Mouse (Mus musculus): ENCODE data around the gene Ak5. TPM values are rescaled to one million over a fixed set of nuclear protein-coding genes. Genes with fewer than 3 reads are reported as not detected.
A peak's percentile ranks its signal among the peaks of the same experiment; 100 is the strongest.
"Not testable (repeated sequence)": the region's sequence is repeated elsewhere in the genome, so short reads cannot be mapped to it uniquely, and the experiment has no call there.

Gene Ak5
- polyA plus RNA-seq (2015; fragmentation: Nextera tagmentation; extraction: Ambion mirVana), result 16.0 and 16.3 TPM in 2 replicates

DNA sequence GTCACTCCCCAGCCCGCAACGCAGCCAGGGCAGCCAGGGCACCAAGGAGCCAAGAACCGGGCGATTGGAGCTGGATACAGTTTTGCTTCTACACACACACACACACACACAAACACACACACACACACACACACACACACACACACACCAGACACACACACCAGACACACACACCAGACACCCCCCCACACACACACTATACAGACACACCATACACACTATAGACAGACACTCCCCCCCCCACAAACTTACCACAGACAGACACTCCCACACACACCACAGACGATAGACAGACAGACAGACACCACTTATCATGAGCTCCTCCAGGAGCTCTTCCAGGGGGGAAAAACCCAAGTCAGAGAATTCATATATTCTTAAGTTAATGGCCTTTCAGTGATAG, at the start of gene Ak5:
Gene Ak5, minus strand, starts transcription at position 122 of the 400 bp plus-strand sequence.
- 0% methylated on average over 5 of the region's 5 CpGs for WGBS
- Histone ChIP-seq H3K4me1 (replicated peaks) (peaks cover 6% of the 10 kb centered on the region; the same call in 1 of the 2 replicates), H3K9ac (peak within 1 kb of the TSS; percentile 48), H3K4me3 (peak within 1 kb of the TSS; percentile 56), H3K36me3 (no peaks in the 10 kb centered on the region), H3K9me3 (no peaks in the 10 kb centered on the region), H3K27me3 (peaks cover 10% of the 10 kb centered on the region; the same call in 1 of the 2 replicates), H3K27ac (replicated peaks) (no peak within 1 kb of the TSS), H3K4me2 (peak within 1 kb of the TSS; percentile 79)
- peak; percentile 72 for ATAC-seq (ENCODE audit: low FRiP score, low read depth)

DNA sequence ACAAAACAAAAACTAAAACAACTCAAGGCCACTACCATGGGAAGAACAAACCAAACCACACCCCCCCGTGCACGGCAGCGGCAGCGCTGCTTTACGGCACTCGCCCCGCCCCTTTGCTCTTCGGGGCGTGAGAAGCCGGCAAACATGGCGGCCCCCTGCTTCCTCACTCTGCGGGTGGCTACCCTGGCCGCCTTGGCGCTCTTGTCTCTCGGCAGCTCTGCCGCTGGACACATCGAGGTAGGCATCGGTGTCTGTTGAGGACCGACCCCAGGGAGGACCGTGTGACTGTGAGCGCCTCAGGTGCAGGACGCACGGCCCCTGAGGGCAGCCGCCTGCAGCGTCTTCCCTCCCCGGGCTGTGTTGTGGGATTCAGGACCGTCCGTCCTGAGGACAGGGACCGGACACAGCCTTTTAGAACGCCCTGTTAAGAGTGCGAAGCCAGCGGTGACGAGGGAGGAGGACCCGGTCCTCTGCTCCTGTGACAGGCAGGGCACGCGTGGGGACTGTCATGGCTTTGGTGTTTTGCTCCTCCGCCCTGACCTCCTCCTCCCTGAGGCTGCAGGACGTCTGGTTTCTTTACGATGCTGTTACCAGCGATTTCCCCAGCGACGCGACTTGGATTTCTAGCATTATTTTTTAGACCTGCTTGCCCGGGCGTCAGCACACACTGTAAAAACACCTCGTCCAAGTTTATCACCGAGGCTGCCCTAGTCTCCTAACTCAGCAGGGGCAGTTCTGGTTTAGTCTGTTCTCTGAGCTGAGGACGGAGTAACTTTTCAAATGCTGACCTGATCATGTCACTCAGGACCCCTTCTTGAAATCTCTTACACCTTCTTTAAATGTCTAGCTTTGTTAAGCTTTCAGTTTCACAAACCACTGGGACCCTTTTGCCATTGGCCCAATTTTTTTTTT, 46.1 kb upstream of the Ak5 start, which contains the start of gene Pigk:
Gene Pigk, plus strand, starts transcription at position 110 of the 912 bp plus-strand sequence.
- Histone ChIP-seq H3K4me3 (peak within 1 kb of the TSS; percentile 63), H3K4me2 (peak within 1 kb of the TSS; percentile 67), H3K4me1 (replicated peaks) (peaks cover 18% of the 10 kb centered on the region), H3K36me3 (no peaks in the 10 kb centered on the region), H3K27me3 (no peaks in the 10 kb centered on the region), H3K27ac (replicated peaks) (peak within 1 kb of the TSS; percentile 59), H3K9ac (peak within 1 kb of the TSS; percentile 69), H3K9me3 (no peaks in the 10 kb centered on the region)
- ATAC-seq (ENCODE audit: low FRiP score, low read depth), result peak; percentile 90
- WGBS, result under 1% methylated on average over 48 of the region's 48 CpGs

GRCm38 (mm10) chr3:152712957-152713356, 44.8 kb upstream of the Ak5 start:
- Histone ChIP-seq H3K4me3 (no peak overlapping the region), H3K9ac (no peak overlapping the region), H3K9me3 (no peaks in the 10 kb centered on the region), H3K4me2 (no peak overlapping the region), H3K27ac (replicated peaks) (no peak overlapping the region), H3K4me1 (replicated peaks) (peaks cover 18% of the 10 kb centered on the region), H3K36me3 (no peaks in the 10 kb centered on the region), H3K27me3 (no peaks in the 10 kb centered on the region)
- no peak for ATAC-seq (ENCODE audit: low FRiP score, low read depth)
- 74% methylated on average over 4 of the region's 4 CpGs for WGBS

GRCm38 (mm10) chr3:152709936-152710335, 41.8 kb upstream of the Ak5 start:
- no peaks in the 10 kb centered on the region for H3K9me3 ChIP-seq
- H3K36me3 ChIP-seq, result no peaks in the 10 kb centered on the region
- H3K4me3 ChIP-seq, result no peak overlapping the region
- H3K9ac ChIP-seq, result no peak overlapping the region
- 85% methylated on average over 3 of the region's 3 CpGs for WGBS
- H3K27ac ChIP-seq (replicated peaks), result no peak overlapping the region
- ATAC-seq (ENCODE audit: low FRiP score, low read depth), result no peak
- no peak overlapping the region for H3K4me2 ChIP-seq
- H3K4me1 ChIP-seq (replicated peaks), result peaks cover 6% of the 10 kb centered on the region
- H3K27me3 ChIP-seq, result no peaks in the 10 kb centered on the region

GRCm38 (mm10) chr3:152707321-152707823, 39.2 kb upstream of the Ak5 start:
- Histone ChIP-seq H3K27me3 (no peaks in the 10 kb centered on the region), H3K27ac (replicated peaks) (no peak overlapping the region), H3K4me2 (no peak overlapping the region), H3K36me3 (no peaks in the 10 kb centered on the region), H3K9ac (no peak overlapping the region), H3K4me3 (no peak overlapping the region), H3K9me3 (no peaks in the 10 kb centered on the region), H3K4me1 (replicated peaks) (no peaks in the 10 kb centered on the region)
- no peak for ATAC-seq (ENCODE audit: low FRiP score, low read depth)
- 81% methylated on average over 5 of the region's 5 CpGs for WGBS

GRCm38 (mm10) chr3:152706901-152707300, 38.7 kb upstream of the Ak5 start:
- H3K27ac ChIP-seq (replicated peaks), result no peak overlapping the region
- no peaks in the 10 kb centered on the region for H3K9me3 ChIP-seq
- H3K9ac ChIP-seq, result no peak overlapping the region
- no peaks in the 10 kb centered on the region for H3K4me1 ChIP-seq (replicated peaks)
- H3K36me3 ChIP-seq, result no peaks in the 10 kb centered on the region
- H3K4me3 ChIP-seq, result no peak overlapping the region
- H3K4me2 ChIP-seq, result no peak overlapping the region
- WGBS, result 72% methylated on average over 2 of the region's 2 CpGs
- no peak for ATAC-seq (ENCODE audit: low FRiP score, low read depth)
- H3K27me3 ChIP-seq, result no peaks in the 10 kb centered on the region

DNA sequence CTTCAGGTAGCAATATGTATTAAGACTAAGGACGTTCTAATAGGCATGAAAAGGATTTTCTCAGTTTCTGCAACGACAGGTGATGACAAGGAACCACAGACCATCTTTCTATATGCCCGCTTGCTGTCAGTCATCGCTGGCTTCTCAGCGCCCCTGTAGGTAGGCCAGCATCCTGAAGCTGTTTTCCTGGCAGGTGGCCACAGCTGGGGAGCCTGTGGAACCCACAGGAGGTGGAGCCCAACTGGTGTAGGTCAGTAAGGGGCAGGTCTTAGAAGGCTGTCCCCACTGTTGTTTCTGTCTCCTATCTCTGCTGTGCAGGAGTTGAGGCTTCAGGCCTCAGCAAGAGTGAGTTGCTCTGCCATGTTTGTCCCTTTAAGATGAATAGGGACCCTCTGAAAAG, 37.7 kb upstream of the Ak5 start:
- H3K4me3 ChIP-seq, result no peak overlapping the region
- H3K4me1 ChIP-seq (replicated peaks), result no peaks in the 10 kb centered on the region
- no peak overlapping the region for H3K9ac ChIP-seq
- H3K9me3 ChIP-seq, result no peaks in the 10 kb centered on the region
- H3K27ac ChIP-seq (replicated peaks), result no peak overlapping the region
- no peaks in the 10 kb centered on the region for H3K27me3 ChIP-seq
- H3K4me2 ChIP-seq, result no peak overlapping the region
- H3K36me3 ChIP-seq, result no peaks in the 10 kb centered on the region
- ATAC-seq (ENCODE audit: low FRiP score, low read depth), result no peak
- 69% methylated on average over 5 of the region's 5 CpGs for WGBS

DNA sequence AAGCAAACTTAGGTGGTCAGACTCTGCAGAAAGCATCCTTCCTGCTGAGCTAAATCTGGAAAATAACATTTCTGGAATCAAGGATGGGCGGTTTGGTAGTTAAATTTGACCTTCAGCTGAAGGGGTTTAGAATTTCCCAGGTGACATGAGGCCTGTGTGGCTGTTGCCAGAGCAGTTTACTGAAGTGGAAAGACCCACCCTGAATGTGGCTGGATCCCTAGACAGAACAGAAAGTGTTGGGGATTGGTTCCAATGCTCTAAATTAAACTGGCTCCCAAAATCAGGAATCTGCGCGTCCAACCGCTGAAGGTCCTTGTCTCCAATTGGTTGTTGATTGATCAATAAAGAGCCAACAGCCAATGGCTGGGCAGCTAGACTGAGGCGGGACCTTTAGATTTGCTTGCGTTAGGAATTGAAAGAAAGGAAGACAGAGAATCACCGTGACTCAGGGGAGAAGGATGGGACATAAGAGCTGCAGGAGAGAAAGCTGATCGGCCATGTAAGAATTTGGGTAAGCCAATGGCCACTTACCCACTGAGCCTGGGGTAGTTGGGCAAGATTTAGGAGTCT, 34.2 kb upstream of the Ak5 start:
- Histone ChIP-seq H3K4me2 (peak overlapping the region; percentile 43), H3K27me3 (no peaks in the 10 kb centered on the region), H3K4me3 (peak overlapping the region; percentile 23), H3K36me3 (no peaks in the 10 kb centered on the region), H3K9ac (no peak overlapping the region), H3K27ac (replicated peaks) (no peak overlapping the region), H3K4me1 (replicated peaks) (no peaks in the 10 kb centered on the region), H3K9me3 (no peaks in the 10 kb centered on the region)
- WGBS, result 49% methylated on average over 8 of the region's 8 CpGs
- ATAC-seq (ENCODE audit: low FRiP score, low read depth), result 0 out of 2 replicates have a peak, but pooled peaks have one; percentile 56

DNA sequence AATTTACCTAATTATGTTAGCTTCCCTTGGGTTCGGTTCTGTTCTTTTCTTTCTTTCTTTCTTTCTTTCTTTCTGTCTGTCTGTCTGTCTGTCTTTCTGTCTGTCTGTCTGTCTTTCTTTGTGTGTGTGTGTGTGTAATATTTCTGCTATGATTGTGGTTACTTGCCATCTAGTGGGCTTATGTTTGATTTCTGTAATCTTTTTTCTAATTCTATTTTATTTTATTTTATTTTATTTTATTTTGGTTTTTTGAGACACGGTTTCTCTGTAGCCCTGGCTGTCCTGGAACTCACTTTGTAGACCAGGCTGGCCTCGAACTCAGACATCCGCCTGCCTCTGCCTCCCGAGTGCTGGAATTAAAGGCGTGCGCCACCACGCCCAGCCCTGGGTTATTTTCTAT, 33.4 kb upstream of the Ak5 start:
- not testable (repeated sequence) for H3K4me3 ChIP-seq; H3K27me3 ChIP-seq; H3K27ac ChIP-seq (replicated peaks); H3K4me2 ChIP-seq; H3K4me1 ChIP-seq (replicated peaks); H3K36me3 ChIP-seq; H3K9me3 ChIP-seq; H3K9ac ChIP-seq
- ATAC-seq (ENCODE audit: low FRiP score, low read depth), result 0 out of 2 replicates have a peak, but pooled peaks have one; percentile 34
- 91% methylated on average over 8 of the region's 8 CpGs for WGBS

DNA sequence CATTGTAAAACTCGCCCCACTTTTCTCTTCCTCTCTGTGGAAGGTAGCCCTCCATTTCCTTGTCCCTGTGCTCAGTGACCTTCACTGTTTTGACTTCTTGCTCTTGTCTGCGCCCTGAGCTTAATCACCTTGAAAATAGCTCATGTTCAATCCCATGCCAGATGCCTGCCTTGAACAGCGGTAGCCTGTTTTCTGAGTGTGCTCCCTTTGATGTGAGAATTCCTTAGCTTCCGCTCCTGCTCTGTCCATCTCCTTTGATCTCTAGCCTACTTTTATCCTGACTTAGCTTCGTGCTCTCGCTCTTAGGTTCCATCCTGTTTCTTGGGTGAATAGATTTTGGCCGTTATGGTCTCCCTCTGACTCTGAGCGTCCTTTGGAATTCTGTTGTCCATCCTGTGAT, 31.1 kb upstream of the Ak5 start:
- Histone ChIP-seq H3K36me3 (no peaks in the 10 kb centered on the region), H3K9me3 (no peaks in the 10 kb centered on the region), H3K4me2 (no peak overlapping the region), H3K9ac (no peak overlapping the region), H3K4me1 (replicated peaks) (no peaks in the 10 kb centered on the region), H3K4me3 (no peak overlapping the region), H3K27ac (replicated peaks) (no peak overlapping the region), H3K27me3 (no peaks in the 10 kb centered on the region)
- 81% methylated on average over 8 of the region's 8 CpGs for WGBS
- ATAC-seq (ENCODE audit: low FRiP score, low read depth), result no peak

DNA sequence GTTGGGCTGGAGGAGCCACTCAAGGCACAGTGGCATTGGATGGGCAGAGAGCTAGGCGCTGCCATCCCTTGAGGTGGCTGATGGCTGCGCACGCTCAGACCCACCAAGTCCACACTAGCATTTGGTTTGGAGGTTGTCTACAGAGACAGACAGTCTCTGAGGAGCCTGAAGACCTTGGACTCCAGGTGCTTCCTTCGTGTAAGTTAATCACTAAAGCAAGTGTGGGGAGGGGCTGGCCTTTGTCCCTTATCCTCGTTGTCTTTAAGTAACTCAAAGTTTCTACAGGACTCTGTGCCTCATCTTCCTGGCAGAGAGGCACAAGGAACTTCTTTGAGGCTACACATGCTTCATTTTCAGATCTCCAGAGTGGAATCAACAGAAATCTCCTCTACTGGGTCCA, 29.9 kb upstream of the Ak5 start:
- Histone ChIP-seq H3K4me3 (no peak overlapping the region), H3K4me2 (no peak overlapping the region), H3K4me1 (replicated peaks) (no peaks in the 10 kb centered on the region), H3K27ac (replicated peaks) (no peak overlapping the region), H3K27me3 (no peaks in the 10 kb centered on the region), H3K9ac (no peak overlapping the region), H3K9me3 (no peaks in the 10 kb centered on the region), H3K36me3 (no peaks in the 10 kb centered on the region)
- whole genome bisulfite sequencing, result 86% methylated on average over 5 of the region's 5 CpGs
- ATAC-seq (ENCODE audit: low FRiP score, low read depth), result no peak

- Histone ChIP-seq H3K9me3 (no peaks in the 10 kb centered on the region), H3K36me3 (no peaks in the 10 kb centered on the region), H3K4me1 (replicated peaks) (no peaks in the 10 kb centered on the region), H3K27ac (replicated peaks) (no peak overlapping the region), H3K4me3 (no peak overlapping the region), H3K27me3 (no peaks in the 10 kb centered on the region), H3K9ac (no peak overlapping the region), H3K4me2 (no peak overlapping the region)
- 94% methylated on average over 3 of the region's 3 CpGs for WGBS
- ATAC-seq (ENCODE audit: low FRiP score, low read depth), result no peak
Observed at GRCm38 (mm10) chr3:152694950-152695349, 26.8 kb upstream of the Ak5 start.

Measured in hindbrain, embryonic 15.5 days (tissue).